Mouse (Mus musculus): Measurements from ENCODE around the gene Gm26657.

Gene Gm26657

GRCm38 (mm10) chr4:56757693-56758092, 17.8 kb downstream of the Gm26657 start:
- no peak for DNase-seq (ENCODE audit: inconsistent ontology term)

GRCm38 (mm10) chr4:56767861-56768284, 28.0 kb downstream of the Gm26657 start:
- no peak for DNase-seq (ENCODE audit: inconsistent ontology term)

- DNase-seq (ENCODE audit: inconsistent ontology term): no peak
Measured at GRCm38 (mm10) chr4:56768913-56769312, 29.0 kb downstream of the Gm26657 start.

GRCm38 (mm10) chr4:56771065-56771464, 31.2 kb downstream of the Gm26657 start:
- DNase-seq (ENCODE audit: inconsistent ontology term): no peak
